Mouse (Mus musculus): ENCODE measurements around the gene Myadm. TPM values are rescaled to one million over a fixed set of nuclear protein-coding genes. Genes with fewer than 3 reads are reported as not detected.

Gene Myadm
- polyA plus RNA-seq (2015; fragmentation: Nextera tagmentation; extraction: Ambion mirVana), result 41.4 and 55.1 TPM in 2 replicates

DNA sequence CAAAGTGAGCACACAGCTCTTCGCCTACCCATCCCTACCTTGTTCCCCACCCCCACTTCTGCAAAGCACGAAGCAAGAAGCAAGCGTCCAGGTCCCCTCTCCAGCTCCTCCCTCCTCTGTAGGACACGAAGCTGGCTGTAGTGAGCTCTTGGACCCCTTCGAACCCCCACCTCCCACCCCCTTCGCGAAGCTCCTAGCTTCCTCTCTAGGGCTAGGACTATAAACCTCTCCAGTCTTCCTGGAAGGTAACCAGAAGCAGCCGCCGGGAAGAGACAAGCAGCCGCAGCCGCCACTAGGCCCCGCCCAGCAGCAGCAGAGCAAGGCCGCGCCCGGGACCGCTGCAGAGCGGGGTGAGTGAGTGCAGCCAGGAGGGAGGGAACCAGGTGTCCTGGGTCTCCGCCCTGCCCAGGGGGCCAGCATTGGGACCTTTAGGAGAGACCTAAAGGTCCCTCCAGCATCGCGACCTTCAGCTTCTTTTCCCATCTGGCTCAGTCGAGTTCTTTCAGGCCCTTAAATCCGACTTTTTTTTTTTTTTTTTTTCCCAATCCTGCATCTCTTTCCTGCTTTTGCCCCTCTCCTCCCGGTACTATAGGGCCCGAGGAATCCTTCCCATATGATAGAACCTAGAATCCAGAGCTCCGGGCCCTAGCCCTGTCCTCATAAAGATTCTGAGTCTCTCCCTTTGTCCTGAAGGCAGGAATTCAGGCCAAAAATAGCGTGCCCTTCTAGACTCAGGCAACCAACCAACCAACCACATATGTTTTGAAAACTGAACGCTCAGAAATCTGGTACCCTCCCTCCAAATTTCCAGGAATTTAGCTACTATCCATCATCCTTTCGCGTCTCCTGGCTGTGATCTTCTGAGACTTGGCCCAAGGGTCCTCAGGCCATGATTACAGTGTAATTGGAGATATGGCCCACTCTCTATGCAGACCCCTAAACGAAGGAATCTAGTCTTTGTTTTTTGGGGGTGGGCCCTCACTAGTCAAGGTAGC is at the start of gene Myadm, which contains the start of gene Prkcg:
TSS of gene Myadm (plus strand) at position 105 of the 995 bp plus-strand sequence.
TSS of gene Prkcg (plus strand) at position 204 of the 995 bp plus-strand sequence.
- H3K27ac ChIP-seq (ENCODE audit: low read length), result peak within 1 kb of the TSS; percentile 34
- H3K4me1 ChIP-seq (ENCODE audit: control insufficient read depth, low read depth, low read length), result peaks cover 8% of the 10 kb centered on the region
- peak within 1 kb of the TSS; percentile 61 for H3K4me2 ChIP-seq (ENCODE audit: low read depth, low read length)
- 4% methylated on average over 30 of the region's 30 CpGs for WGBS (ENCODE audit: insufficient replicate concordance)
- no peaks in the 10 kb centered on the region for H3K27me3 ChIP-seq (ENCODE audit: control insufficient read depth, insufficient read depth, low read depth, low read length)
- H3K9ac ChIP-seq (ENCODE audit: low read depth, low read length), result peak within 1 kb of the TSS; percentile 38
- H3K9me3 ChIP-seq (replicated peaks; ENCODE audit: control insufficient read depth, low read length), result no peaks in the 10 kb centered on the region
- ATAC-seq (ENCODE audit: low read depth), result peak; percentile 35
- H3K36me3 ChIP-seq (ENCODE audit: control insufficient read depth, insufficient read depth), result no peaks in the 10 kb centered on the region
- peak within 1 kb of the TSS; percentile 60 for H3K4me3 ChIP-seq (ENCODE audit: low read depth, low read length)

DNA sequence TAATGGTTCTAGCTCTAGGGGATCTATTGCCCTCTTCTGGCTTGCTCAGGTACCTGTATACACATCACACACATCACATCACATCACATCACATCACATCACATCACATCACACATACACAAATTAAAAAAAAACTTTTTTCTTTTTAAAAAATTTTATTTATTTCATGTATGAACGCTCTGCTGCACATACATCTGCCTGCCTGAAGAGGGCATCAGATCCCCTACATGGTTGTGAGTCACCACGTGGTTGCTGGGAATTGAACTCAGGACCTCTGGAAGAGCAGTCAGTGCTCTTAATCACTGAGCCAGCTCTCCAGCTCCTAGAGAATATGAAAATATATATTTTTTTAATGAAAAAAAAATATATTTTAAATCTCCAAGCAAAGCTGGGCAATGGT is 49.7 kb upstream of the Myadm start:
- no peak overlapping the region for H3K9ac ChIP-seq (ENCODE audit: low read depth, low read length)
- no peaks in the 10 kb centered on the region for H3K27me3 ChIP-seq (ENCODE audit: control insufficient read depth, insufficient read depth, low read depth, low read length)
- no peaks in the 10 kb centered on the region for H3K36me3 ChIP-seq (ENCODE audit: control insufficient read depth, insufficient read depth)
- no peaks in the 10 kb centered on the region for H3K9me3 ChIP-seq (replicated peaks; ENCODE audit: control insufficient read depth, low read length)
- WGBS (ENCODE audit: insufficient replicate concordance), result 67% methylated on average over 2 of the region's 2 CpGs
- H3K4me3 ChIP-seq (ENCODE audit: low read depth, low read length), result no peak overlapping the region
- no peak overlapping the region for H3K4me2 ChIP-seq (ENCODE audit: low read depth, low read length)
- ATAC-seq (ENCODE audit: low read depth), result no peak
- no peak overlapping the region for H3K27ac ChIP-seq (ENCODE audit: low read length)
- H3K4me1 ChIP-seq (ENCODE audit: control insufficient read depth, low read depth, low read length), result no peaks in the 10 kb centered on the region

DNA sequence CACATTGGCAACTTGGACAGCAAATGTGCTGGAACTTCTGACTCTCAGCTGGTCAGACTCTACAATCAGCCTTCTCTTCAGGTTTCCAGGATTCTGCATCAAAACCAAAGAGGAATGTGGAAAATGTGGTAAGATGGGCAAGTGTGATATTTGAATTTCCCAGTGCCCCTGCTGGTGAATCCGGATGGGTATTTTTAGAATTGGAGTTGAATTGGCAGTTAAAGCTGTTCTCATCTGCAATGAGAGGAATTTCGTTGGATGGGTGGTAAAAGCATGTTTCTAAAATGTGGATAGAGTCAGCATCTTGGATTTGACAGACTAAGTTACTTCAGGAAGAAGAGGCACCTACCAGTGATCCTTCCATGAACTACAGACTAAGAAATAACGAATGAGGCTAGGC is 28.2 kb upstream of the Myadm start:
- H3K4me3 ChIP-seq (ENCODE audit: low read depth, low read length), result no peak overlapping the region
- no peak for ATAC-seq (ENCODE audit: low read depth)
- H3K4me1 ChIP-seq (ENCODE audit: control insufficient read depth, low read depth, low read length), result no peaks in the 10 kb centered on the region
- no peak overlapping the region for H3K27ac ChIP-seq (ENCODE audit: low read length)
- no peaks in the 10 kb centered on the region for H3K9me3 ChIP-seq (replicated peaks; ENCODE audit: control insufficient read depth, low read length)
- H3K36me3 ChIP-seq (ENCODE audit: control insufficient read depth, insufficient read depth), result no peaks in the 10 kb centered on the region
- no peak overlapping the region for H3K4me2 ChIP-seq (ENCODE audit: low read depth, low read length)
- peaks cover 4% of the 10 kb centered on the region for H3K27me3 ChIP-seq (ENCODE audit: control insufficient read depth, insufficient read depth, low read depth, low read length)
- WGBS (ENCODE audit: insufficient replicate concordance), result 42% methylated on average over 3 of the region's 3 CpGs
- no peak overlapping the region for H3K9ac ChIP-seq (ENCODE audit: low read depth, low read length)

DNA sequence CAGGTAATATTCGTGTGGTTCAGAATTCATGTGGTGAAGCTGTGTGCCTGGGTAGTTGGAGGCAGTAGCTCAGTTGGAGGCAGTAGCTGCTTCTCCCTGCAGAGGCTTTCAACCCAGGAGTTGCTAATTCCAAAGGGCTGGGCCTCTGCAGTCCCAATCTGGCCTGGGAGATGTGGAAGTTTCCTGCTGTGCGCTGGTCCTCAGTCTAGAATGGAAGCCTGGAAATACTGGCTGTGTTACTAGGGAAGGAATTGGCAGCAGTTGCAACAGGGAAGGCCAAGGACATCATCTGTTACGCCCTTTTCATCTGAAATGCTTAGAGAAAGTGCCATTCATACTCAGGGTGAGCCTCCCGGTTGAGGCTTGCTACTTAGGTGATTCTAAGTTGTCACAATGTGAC is 27.4 kb upstream of the Myadm start:
- Histone ChIP-seq H3K27ac (ENCODE audit: low read length) (no peak overlapping the region), H3K36me3 (ENCODE audit: control insufficient read depth, insufficient read depth) (no peaks in the 10 kb centered on the region), H3K9ac (ENCODE audit: low read depth, low read length) (no peak overlapping the region), H3K9me3 (replicated peaks; ENCODE audit: control insufficient read depth, low read length) (no peaks in the 10 kb centered on the region), H3K4me3 (ENCODE audit: low read depth, low read length) (no peak overlapping the region), H3K4me1 (ENCODE audit: control insufficient read depth, low read depth, low read length) (no peaks in the 10 kb centered on the region), H3K27me3 (ENCODE audit: control insufficient read depth, insufficient read depth, low read depth, low read length) (peaks cover 4% of the 10 kb centered on the region), H3K4me2 (ENCODE audit: low read depth, low read length) (no peak overlapping the region)
- ATAC-seq (ENCODE audit: low read depth), result no peak
- WGBS (ENCODE audit: insufficient replicate concordance), result 55% methylated on average over 4 of the region's 4 CpGs

DNA sequence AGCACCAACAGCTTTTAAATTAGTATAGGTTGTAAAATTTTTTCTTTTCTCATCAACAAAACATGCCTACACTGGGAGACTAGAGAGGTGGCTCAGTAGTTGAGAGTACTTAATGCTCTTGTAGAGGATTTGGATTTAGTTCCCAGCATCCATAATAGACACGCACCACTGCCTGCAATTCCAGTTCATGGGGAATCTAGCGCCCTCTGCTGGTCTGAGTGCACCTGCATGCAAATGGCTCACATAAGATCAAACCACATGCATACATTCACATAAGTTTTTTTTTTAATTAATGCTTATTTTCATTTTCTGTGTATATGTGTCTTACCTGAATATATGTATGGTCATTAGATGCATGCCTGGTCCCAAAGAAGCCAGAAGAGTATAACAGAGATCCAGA is 26.1 kb upstream of the Myadm start:
- ATAC-seq (ENCODE audit: low read depth), result no peak
- H3K4me2 ChIP-seq (ENCODE audit: low read depth, low read length), result no peak overlapping the region
- whole genome bisulfite sequencing (ENCODE audit: insufficient replicate concordance), result 27% methylated on average over 2 of the region's 2 CpGs

DNA sequence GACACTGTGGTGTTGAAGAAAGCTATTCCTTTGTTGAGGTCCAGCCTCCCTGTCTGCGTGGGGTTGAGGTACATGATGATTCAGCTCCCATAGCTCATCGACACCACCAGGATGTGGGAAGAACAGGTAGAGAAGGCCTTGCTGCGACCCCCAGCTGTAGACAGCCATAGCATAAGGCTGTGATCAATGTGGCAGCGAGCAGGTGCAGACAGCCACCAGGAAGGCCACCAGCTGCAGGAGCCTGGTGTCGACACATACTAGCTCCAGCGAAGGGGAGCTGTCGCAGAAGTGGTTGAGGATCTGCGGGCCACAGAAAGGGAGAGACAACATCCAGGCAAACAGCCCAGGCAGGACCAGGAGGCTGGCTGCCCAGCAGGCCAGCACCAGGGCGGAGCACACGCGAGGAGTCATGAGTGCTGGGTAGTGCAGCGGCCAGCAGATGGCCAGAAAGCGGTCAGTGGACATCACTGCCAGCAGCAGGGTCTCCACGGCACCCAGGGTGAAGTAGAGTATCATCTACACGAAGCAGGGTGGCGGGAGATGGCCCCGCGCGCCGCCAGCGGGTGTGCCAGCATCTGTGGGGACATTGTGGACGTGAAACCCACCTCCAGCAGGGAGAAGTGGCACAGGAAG is 24.4 kb upstream of the Myadm start:
- no peak overlapping the region for H3K4me3 ChIP-seq (ENCODE audit: low read depth, low read length)
- H3K4me2 ChIP-seq (ENCODE audit: low read depth, low read length), result peak overlapping the region; percentile 37
- WGBS (ENCODE audit: insufficient replicate concordance), result 28% methylated on average over 22 of the region's 22 CpGs
- H3K9me3 ChIP-seq (replicated peaks; ENCODE audit: control insufficient read depth, low read length), result no peaks in the 10 kb centered on the region
- no peak overlapping the region for H3K27ac ChIP-seq (ENCODE audit: low read length)
- H3K36me3 ChIP-seq (ENCODE audit: control insufficient read depth, insufficient read depth), result no peaks in the 10 kb centered on the region
- no peaks in the 10 kb centered on the region for H3K4me1 ChIP-seq (ENCODE audit: control insufficient read depth, low read depth, low read length)
- no peak overlapping the region for H3K9ac ChIP-seq (ENCODE audit: low read depth, low read length)
- peak; percentile 45; the same call in 1 of the 2 replicates for ATAC-seq (ENCODE audit: low read depth)
- H3K27me3 ChIP-seq (ENCODE audit: control insufficient read depth, insufficient read depth, low read depth, low read length), result peaks cover 4% of the 10 kb centered on the region

More for the DNA sequence above, 26.1 kb upstream of the Myadm start:
- no peak overlapping the region for H3K9ac ChIP-seq (ENCODE audit: low read depth, low read length)
- no peak overlapping the region for H3K4me3 ChIP-seq (ENCODE audit: low read depth, low read length)
- no peak overlapping the region for H3K27ac ChIP-seq (ENCODE audit: low read length)
- no peaks in the 10 kb centered on the region for H3K4me1 ChIP-seq (ENCODE audit: control insufficient read depth, low read depth, low read length)
- peaks cover 4% of the 10 kb centered on the region for H3K27me3 ChIP-seq (ENCODE audit: control insufficient read depth, insufficient read depth, low read depth, low read length)
- no peaks in the 10 kb centered on the region for H3K36me3 ChIP-seq (ENCODE audit: control insufficient read depth, insufficient read depth)
- H3K9me3 ChIP-seq (replicated peaks; ENCODE audit: control insufficient read depth, low read length), result no peaks in the 10 kb centered on the region

GRCm38 (mm10) chr7:3265311-3265710 is 23.6 kb upstream of the Myadm start:
- 51% methylated on average over 6 of the region's 6 CpGs for WGBS (ENCODE audit: insufficient replicate concordance)
- no peaks in the 10 kb centered on the region for H3K9me3 ChIP-seq (replicated peaks; ENCODE audit: control insufficient read depth, low read length)
- no peaks in the 10 kb centered on the region for H3K4me1 ChIP-seq (ENCODE audit: control insufficient read depth, low read depth, low read length)
- ATAC-seq (ENCODE audit: low read depth), result no peak
- peaks cover 4% of the 10 kb centered on the region for H3K27me3 ChIP-seq (ENCODE audit: control insufficient read depth, insufficient read depth, low read depth, low read length)
- no peak overlapping the region for H3K4me2 ChIP-seq (ENCODE audit: low read depth, low read length)
- H3K27ac ChIP-seq (ENCODE audit: low read length), result no peak overlapping the region
- H3K36me3 ChIP-seq (ENCODE audit: control insufficient read depth, insufficient read depth), result no peaks in the 10 kb centered on the region
- no peak overlapping the region for H3K9ac ChIP-seq (ENCODE audit: low read depth, low read length)
- H3K4me3 ChIP-seq (ENCODE audit: low read depth, low read length), result no peak overlapping the region

DNA sequence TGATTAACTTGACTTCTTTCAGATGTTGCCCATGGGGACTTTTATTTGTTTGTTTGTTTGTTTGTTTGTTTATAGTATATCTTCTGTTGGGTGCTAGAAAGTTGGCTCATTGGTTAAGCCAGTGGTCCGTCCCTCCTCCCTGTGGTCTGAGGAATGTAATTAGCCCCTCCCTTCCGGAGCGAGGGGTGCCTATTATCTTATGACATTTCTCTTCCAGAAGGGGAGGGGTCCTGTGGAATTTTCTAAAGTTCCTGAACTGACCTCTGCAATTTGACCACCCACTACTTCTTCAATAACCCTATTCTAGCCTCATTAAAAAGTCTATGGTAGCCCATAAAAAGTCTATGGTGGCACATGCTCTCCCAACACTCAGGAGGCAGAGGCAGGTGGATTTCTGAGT is 21.6 kb upstream of the Myadm start:
- no peak overlapping the region for H3K4me3 ChIP-seq (ENCODE audit: low read depth, low read length)
- WGBS (ENCODE audit: insufficient replicate concordance), result 59% methylated on average over 3 of the region's 3 CpGs
- H3K9ac ChIP-seq (ENCODE audit: low read depth, low read length), result no peak overlapping the region
- H3K4me2 ChIP-seq (ENCODE audit: low read depth, low read length), result no peak overlapping the region
- H3K27me3 ChIP-seq (ENCODE audit: control insufficient read depth, insufficient read depth, low read depth, low read length), result peaks cover 4% of the 10 kb centered on the region
- H3K27ac ChIP-seq (ENCODE audit: low read length), result no peak overlapping the region
- no peaks in the 10 kb centered on the region for H3K9me3 ChIP-seq (replicated peaks; ENCODE audit: control insufficient read depth, low read length)
- no peaks in the 10 kb centered on the region for H3K4me1 ChIP-seq (ENCODE audit: control insufficient read depth, low read depth, low read length)
- no peak for ATAC-seq (ENCODE audit: low read depth)
- no peaks in the 10 kb centered on the region for H3K36me3 ChIP-seq (ENCODE audit: control insufficient read depth, insufficient read depth)

DNA sequence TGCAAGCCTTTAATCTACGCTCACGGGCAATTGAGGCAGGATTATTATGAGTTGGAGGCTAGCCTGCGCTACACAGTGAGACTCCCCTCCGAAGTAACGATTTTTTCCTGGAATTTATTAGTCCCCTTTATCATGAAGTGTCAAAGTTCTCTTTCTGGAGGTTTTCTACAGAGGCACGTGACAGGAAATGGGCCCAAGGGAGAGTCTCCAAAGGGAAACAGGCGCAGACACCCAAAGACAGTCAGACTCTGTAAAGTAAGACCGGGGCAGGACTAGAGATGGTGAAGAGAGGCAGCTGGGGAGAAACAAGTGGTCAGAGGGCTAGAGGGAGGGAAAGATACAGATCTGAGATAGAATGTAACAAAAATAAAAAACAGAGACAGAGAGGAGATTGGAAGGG is 21.0 kb upstream of the Myadm start:
- no peak overlapping the region for H3K4me3 ChIP-seq (ENCODE audit: low read depth, low read length)
- H3K9ac ChIP-seq (ENCODE audit: low read depth, low read length), result no peak overlapping the region
- H3K4me1 ChIP-seq (ENCODE audit: control insufficient read depth, low read depth, low read length), result no peaks in the 10 kb centered on the region
- H3K27me3 ChIP-seq (ENCODE audit: control insufficient read depth, insufficient read depth, low read depth, low read length), result peaks cover 4% of the 10 kb centered on the region
- H3K36me3 ChIP-seq (ENCODE audit: control insufficient read depth, insufficient read depth), result no peaks in the 10 kb centered on the region
- no peaks in the 10 kb centered on the region for H3K9me3 ChIP-seq (replicated peaks; ENCODE audit: control insufficient read depth, low read length)
- no peak overlapping the region for H3K4me2 ChIP-seq (ENCODE audit: low read depth, low read length)
- no peak overlapping the region for H3K27ac ChIP-seq (ENCODE audit: low read length)
- 40% methylated on average over 8 of the region's 8 CpGs for WGBS (ENCODE audit: insufficient replicate concordance)
- no peak for ATAC-seq (ENCODE audit: low read depth)

All from liver, embryonic 16.5 days (tissue).